Mouse (Mus musculus) cortical plate, adult 2 months (tissue): ENCODE measurements at regions not wholly inside any gene's neighbourhood (a gene's known extent, or its start where the extent isn't known, plus 50 kb on each side); places are given as distances from the start of the nearest gene placed in this dataset.

Experiments used
- CTCF ChIP-seq: fragments of 200-500 bp; IDR thresholded peaks from 2 replicates; pipeline ENCODE4 v1.5.1; 2011; ENCODE audit warnings: mild to moderate bottlenecking, control low read depth, low read length; ENCODE audit not compliant: insufficient read depth; ENCODE audit errors: extremely low read depth
- POLR2A ChIP-seq: fragments of 200-500 bp; IDR thresholded peaks from 2 replicates; pipeline ENCODE4 v1.6.1; 2011; ENCODE audit warnings: mild to moderate bottlenecking, low read length, control low read depth; ENCODE audit not compliant: insufficient read depth; ENCODE audit errors: extremely low read depth

DNA sequence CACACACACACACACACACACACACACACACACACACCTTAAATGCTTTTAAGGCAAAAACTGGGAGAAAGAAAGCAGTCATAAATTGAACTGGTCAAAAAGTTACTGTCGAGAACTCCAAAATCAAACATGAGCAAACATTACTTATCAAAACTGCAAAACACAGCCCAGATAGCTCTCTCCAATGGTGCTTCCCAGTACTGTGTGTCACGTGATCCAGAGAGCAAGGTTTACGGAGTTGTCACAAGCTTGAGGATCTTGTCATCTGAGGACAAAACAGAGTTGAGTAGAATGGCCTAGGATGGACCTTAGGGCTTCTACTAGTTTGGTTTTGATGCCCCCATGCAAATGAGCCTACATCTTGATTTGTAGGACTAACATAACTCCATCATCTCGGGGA lies 102.3 kb upstream of the Bcl6 start:
- TF ChIP-seq CTCF (no peak), POLR2A (no peak)
